Mouse (Mus musculus): ENCODE data around the gene Cdk5r2. TPM values are rescaled to one million over a fixed set of nuclear protein-coding genes. Genes with fewer than 3 reads are reported as not detected.

Cdk5r2 gene
- polyA plus RNA-seq, 1 experiment from 2014 or later = 1.2 TPM

- Histone ChIP-seq H3K9ac (ENCODE audit: low read length) (no peak overlapping the region), H3K27me3 (ENCODE audit: control insufficient read depth, insufficient read depth, low read length) (peaks cover 46% of the 10 kb centered on the region), H3K4me3 (ENCODE audit: low read depth, low read length) (peak overlapping the region; percentile 71), H3K27ac (ENCODE audit: low read depth, low read length) (no peak overlapping the region), H3K9me3 (ENCODE audit: control insufficient read depth, low read length) (no peaks in the 10 kb centered on the region), H3K36me3 (ENCODE audit: control insufficient read depth, insufficient read depth, low read length) (no peaks in the 10 kb centered on the region), H3K4me1 (replicated peaks; ENCODE audit: control insufficient read depth, insufficient read depth, low read length) (peaks cover 24% of the 10 kb centered on the region), H3K4me2 (ENCODE audit: low read depth, low read length, severe bottlenecking) (peak overlapping the region; percentile 74; the same call in 1 of the 2 replicates)
- no peak for DNase-seq (ENCODE audit: low spot score)
- ATAC-seq (replicated peaks; ENCODE audit: low FRiP score) = no peak
- WGBS = 2% methylated on average over 7 of the region's 7 CpGs
Measured at GRCm38 (mm10) chr1:74856791-74857190, 2.1 kb downstream of the Cdk5r2 start.

GRCm38 (mm10) chr1:74857201-74857600, 2.5 kb downstream of the Cdk5r2 start:
- ATAC-seq (replicated peaks; ENCODE audit: low FRiP score) = no peak
- no peak overlapping the region for H3K27ac ChIP-seq (ENCODE audit: low read depth, low read length)
- peaks cover 43% of the 10 kb centered on the region for H3K27me3 ChIP-seq (ENCODE audit: control insufficient read depth, insufficient read depth, low read length)
- no peak overlapping the region for H3K9ac ChIP-seq (ENCODE audit: low read length)
- DNase-seq (ENCODE audit: low spot score) = peak; percentile 54
- H3K9me3 ChIP-seq (ENCODE audit: control insufficient read depth, low read length) = no peaks in the 10 kb centered on the region
- H3K4me1 ChIP-seq (replicated peaks; ENCODE audit: control insufficient read depth, insufficient read depth, low read length) = peaks cover 23% of the 10 kb centered on the region
- H3K4me3 ChIP-seq (ENCODE audit: low read depth, low read length) = peak overlapping the region; percentile 71
- no peaks in the 10 kb centered on the region for H3K36me3 ChIP-seq (ENCODE audit: control insufficient read depth, insufficient read depth, low read length)
- 3% methylated on average over 20 of the region's 20 CpGs for WGBS
- H3K4me2 ChIP-seq (ENCODE audit: low read depth, low read length, severe bottlenecking) = peak overlapping the region; percentile 74; the same call in 1 of the 2 replicates

GRCm38 (mm10) chr1:74857677-74858076, 2.9 kb downstream of the Cdk5r2 start:
- DNase-seq (ENCODE audit: low spot score) (no peak), ATAC-seq (replicated peaks; ENCODE audit: low FRiP score) (no peak)
- H3K4me1 ChIP-seq (replicated peaks; ENCODE audit: control insufficient read depth, insufficient read depth, low read length) = peaks cover 23% of the 10 kb centered on the region
- H3K9ac ChIP-seq (ENCODE audit: low read length) = peak overlapping the region; percentile 14; the same call in 1 of the 2 replicates
- H3K4me3 ChIP-seq (ENCODE audit: low read depth, low read length) = peak overlapping the region; percentile 36
- no peak overlapping the region for H3K27ac ChIP-seq (ENCODE audit: low read depth, low read length)
- H3K36me3 ChIP-seq (ENCODE audit: control insufficient read depth, insufficient read depth, low read length) = no peaks in the 10 kb centered on the region
- peaks cover 40% of the 10 kb centered on the region for H3K27me3 ChIP-seq (ENCODE audit: control insufficient read depth, insufficient read depth, low read length)
- H3K9me3 ChIP-seq (ENCODE audit: control insufficient read depth, low read length) = no peaks in the 10 kb centered on the region
- peak overlapping the region; percentile 74; the same call in 1 of the 2 replicates for H3K4me2 ChIP-seq (ENCODE audit: low read depth, low read length, severe bottlenecking)
- 2% methylated on average over 4 of the region's 4 CpGs for WGBS

- peak overlapping the region; percentile 74 for H3K4me2 ChIP-seq (ENCODE audit: low read depth, low read length, severe bottlenecking)
- no peak overlapping the region for H3K27ac ChIP-seq (ENCODE audit: low read depth, low read length)
- H3K36me3 ChIP-seq (ENCODE audit: control insufficient read depth, insufficient read depth, low read length) = no peaks in the 10 kb centered on the region
- H3K9ac ChIP-seq (ENCODE audit: low read length) = peak overlapping the region; percentile 27
- H3K4me3 ChIP-seq (ENCODE audit: low read depth, low read length) = peak overlapping the region; percentile 36
- ATAC-seq (replicated peaks; ENCODE audit: low FRiP score) (peak; percentile 55), DNase-seq (ENCODE audit: low spot score) (peak; percentile 85)
- peaks cover 39% of the 10 kb centered on the region for H3K27me3 ChIP-seq (ENCODE audit: control insufficient read depth, insufficient read depth, low read length)
- under 1% methylated on average over 29 of the region's 29 CpGs for WGBS
- no peaks in the 10 kb centered on the region for H3K9me3 ChIP-seq (ENCODE audit: control insufficient read depth, low read length)
- H3K4me1 ChIP-seq (replicated peaks; ENCODE audit: control insufficient read depth, insufficient read depth, low read length) = peaks cover 23% of the 10 kb centered on the region
Measured at GRCm38 (mm10) chr1:74858171-74858719, 3.5 kb downstream of the Cdk5r2 start.

GRCm38 (mm10) chr1:74858805-74859204, 4.1 kb downstream of the Cdk5r2 start:
- Histone ChIP-seq H3K4me2 (ENCODE audit: low read depth, low read length, severe bottlenecking) (peak overlapping the region; percentile 74), H3K9me3 (ENCODE audit: control insufficient read depth, low read length) (no peaks in the 10 kb centered on the region), H3K4me1 (replicated peaks; ENCODE audit: control insufficient read depth, insufficient read depth, low read length) (peaks cover 23% of the 10 kb centered on the region), H3K27ac (ENCODE audit: low read depth, low read length) (no peak overlapping the region), H3K27me3 (ENCODE audit: control insufficient read depth, insufficient read depth, low read length) (peaks cover 36% of the 10 kb centered on the region), H3K9ac (ENCODE audit: low read length) (peak overlapping the region; percentile 27), H3K36me3 (ENCODE audit: control insufficient read depth, insufficient read depth, low read length) (no peaks in the 10 kb centered on the region), H3K4me3 (ENCODE audit: low read depth, low read length) (peak overlapping the region; percentile 36)
- ATAC-seq (replicated peaks; ENCODE audit: low FRiP score) (no peak), DNase-seq (ENCODE audit: low spot score) (no peak)
- 3% methylated on average over 16 of the region's 16 CpGs for WGBS

- no peak for ATAC-seq (replicated peaks; ENCODE audit: low FRiP score)
- Histone ChIP-seq H3K4me1 (replicated peaks; ENCODE audit: control insufficient read depth, insufficient read depth, low read length) (peaks cover 19% of the 10 kb centered on the region), H3K4me2 (ENCODE audit: low read depth, low read length, severe bottlenecking) (no peak overlapping the region), H3K36me3 (ENCODE audit: control insufficient read depth, insufficient read depth, low read length) (no peaks in the 10 kb centered on the region), H3K27me3 (ENCODE audit: control insufficient read depth, insufficient read depth, low read length) (peaks cover 36% of the 10 kb centered on the region), H3K4me3 (ENCODE audit: low read depth, low read length) (no peak overlapping the region), H3K27ac (ENCODE audit: low read depth, low read length) (no peak overlapping the region), H3K9ac (ENCODE audit: low read length) (no peak overlapping the region), H3K9me3 (ENCODE audit: control insufficient read depth, low read length) (no peaks in the 10 kb centered on the region)
- WGBS = 44% methylated on average over 6 of the region's 6 CpGs
- no peak for DNase-seq (ENCODE audit: low spot score)
Measured at GRCm38 (mm10) chr1:74859223-74859984, 4.7 kb downstream of the Cdk5r2 start.

- H3K4me1 ChIP-seq (replicated peaks; ENCODE audit: control insufficient read depth, insufficient read depth, low read length) = peaks cover 4% of the 10 kb centered on the region; the same call in 1 of the 2 replicates
- H3K9ac ChIP-seq (ENCODE audit: low read length) = no peak overlapping the region
- ATAC-seq (replicated peaks; ENCODE audit: low FRiP score) (no peak), DNase-seq (ENCODE audit: low spot score) (no peak)
- no peak overlapping the region for H3K4me2 ChIP-seq (ENCODE audit: low read depth, low read length, severe bottlenecking)
- no peak overlapping the region for H3K4me3 ChIP-seq (ENCODE audit: low read depth, low read length)
- no peaks in the 10 kb centered on the region for H3K9me3 ChIP-seq (ENCODE audit: control insufficient read depth, low read length)
- no peaks in the 10 kb centered on the region for H3K36me3 ChIP-seq (ENCODE audit: control insufficient read depth, insufficient read depth, low read length)
- peaks cover 21% of the 10 kb centered on the region for H3K27me3 ChIP-seq (ENCODE audit: control insufficient read depth, insufficient read depth, low read length)
- H3K27ac ChIP-seq (ENCODE audit: low read depth, low read length) = no peak overlapping the region
Measured at GRCm38 (mm10) chr1:74861783-74862182, 7.0 kb downstream of the Cdk5r2 start.

- Histone ChIP-seq H3K4me2 (ENCODE audit: low read depth, low read length, severe bottlenecking) (no peak overlapping the region), H3K27ac (ENCODE audit: low read depth, low read length) (no peak overlapping the region), H3K4me3 (ENCODE audit: low read depth, low read length) (no peak overlapping the region), H3K27me3 (ENCODE audit: control insufficient read depth, insufficient read depth, low read length) (no peaks in the 10 kb centered on the region; the same call in 1 of the 2 replicates), H3K36me3 (ENCODE audit: control insufficient read depth, insufficient read depth, low read length) (no peaks in the 10 kb centered on the region), H3K9me3 (ENCODE audit: control insufficient read depth, low read length) (no peaks in the 10 kb centered on the region), H3K9ac (ENCODE audit: low read length) (no peak overlapping the region), H3K4me1 (replicated peaks; ENCODE audit: control insufficient read depth, insufficient read depth, low read length) (no peaks in the 10 kb centered on the region)
- WGBS = 61% methylated on average over 2 of the region's 2 CpGs
- ATAC-seq (replicated peaks; ENCODE audit: low FRiP score) = no peak
- no peak for DNase-seq (ENCODE audit: low spot score)
Measured at GRCm38 (mm10) chr1:74872218-74872617, 17.5 kb downstream of the Cdk5r2 start.
